Mouse (Mus musculus) common myeloid progenitor, adult 5-6 weeks (primary cell): ENCODE measurements around the gene Prpf38a. TPM values are rescaled to one million over a fixed set of nuclear protein-coding genes. Genes with fewer than 3 reads are reported as not detected.

Experiments
- ATAC-seq: replicated peaks from 2 replicates; pipeline ENCODE4 v1.8.0; 2016; ENCODE audit warnings: low read depth, mild to moderate bottlenecking, moderate TSS enrichment, inconsistent platforms; ENCODE audit not compliant: poor library complexity, severe bottlenecking
- total RNA-seq: library from RNA; stranded (forward); fragments of 200-1000, 187-1606 nt; gene quantifications from 2 replicates; pipeline ENCODE4 v1.2.3, GENCODE M21; 2017

The Prpf38a gene
- total RNA-seq: 116 and 120 TPM in 2 replicates

- peak; percentile 97 for ATAC-seq
Observed at GRCm38 (mm10) chr4:108578840-108579742, at the start of gene Prpf38a, which contains the start of gene Orc1. TSS of gene Prpf38a (minus strand) at chr4:108579336. TSS of gene Orc1 (plus strand) at chr4:108579423.

GRCm38 (mm10) chr4:108627066-108627465 is 47.9 kb upstream of the Prpf38a start:
- no peak for ATAC-seq

GRCm38 (mm10) chr4:108621504-108621903 is 42.4 kb upstream of the Prpf38a start:
- ATAC-seq: no peak

GRCm38 (mm10) chr4:108620536-108620935 is 41.4 kb upstream of the Prpf38a start:
- peak; percentile 24 for ATAC-seq

- ATAC-seq: peak; percentile 74
Observed at GRCm38 (mm10) chr4:108619587-108620341, 40.6 kb upstream of the Prpf38a start, which contains the start of gene Cc2d1b. TSS of gene Cc2d1b (plus strand) at chr4:108619940.

GRCm38 (mm10) chr4:108619165-108619564 is 40.0 kb upstream of the Prpf38a start:
- peak; percentile 13 for ATAC-seq

- no peak for ATAC-seq
Observed at GRCm38 (mm10) chr4:108618586-108618985, 39.5 kb upstream of the Prpf38a start.

GRCm38 (mm10) chr4:108610935-108611334 is 31.8 kb upstream of the Prpf38a start:
- no peak for ATAC-seq

- ATAC-seq: no peak
Observed at GRCm38 (mm10) chr4:108608651-108609050, 29.5 kb upstream of the Prpf38a start.

- no peak for ATAC-seq
Observed at GRCm38 (mm10) chr4:108601870-108602269, 22.7 kb upstream of the Prpf38a start.

GRCm38 (mm10) chr4:108598306-108598705 is 19.2 kb upstream of the Prpf38a start:
- no peak for ATAC-seq

GRCm38 (mm10) chr4:108595785-108596184 is 16.6 kb upstream of the Prpf38a start:
- ATAC-seq: no peak

- no peak for ATAC-seq
Observed at GRCm38 (mm10) chr4:108593376-108593775, 14.2 kb upstream of the Prpf38a start.

- ATAC-seq: no peak
Observed at GRCm38 (mm10) chr4:108579743-108580411, 741 bp upstream of the Prpf38a start.

GRCm38 (mm10) chr4:108572644-108573043 is 6.5 kb downstream of the Prpf38a start:
- no peak for ATAC-seq

- ATAC-seq: no peak
Observed at GRCm38 (mm10) chr4:108565026-108565425, 14.1 kb downstream of the Prpf38a start.

- ATAC-seq: no peak
Observed at GRCm38 (mm10) chr4:108539701-108540100, 39.4 kb downstream of the Prpf38a start.
